Mouse (Mus musculus): Measurements from ENCODE around the gene Arhgap45. TPM values are rescaled to one million over a fixed set of nuclear protein-coding genes. Genes with fewer than 3 reads are reported as not detected.

The Arhgap45 gene
- polyA plus RNA-seq (2014; fragmentation: Nextera tagmentation; extraction: Ambion mirVana) = 8.5 and 10.8 TPM in 2 replicates

DNA sequence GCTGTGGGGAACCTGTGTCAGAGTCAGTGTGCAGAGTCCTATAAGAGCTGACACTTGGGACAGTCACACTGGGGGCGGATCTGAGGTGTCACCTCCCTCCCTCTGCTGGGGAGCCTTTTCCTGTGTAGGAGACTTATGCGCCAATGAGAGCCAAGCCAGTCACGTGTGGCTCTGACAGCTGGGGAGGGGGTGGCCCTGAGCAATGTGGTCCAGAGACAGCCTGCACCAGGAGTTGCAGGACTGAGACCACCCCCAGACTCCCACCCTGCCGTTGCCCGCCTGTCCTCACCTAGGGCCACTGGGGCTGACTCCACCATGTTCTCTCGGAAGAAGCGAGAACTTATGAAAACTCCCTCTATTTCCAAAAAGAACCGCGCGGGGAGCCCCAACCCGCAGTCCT is at the start of gene Arhgap45:
Gene Arhgap45 (plus strand): TSS at position 143 of the 400 bp plus-strand sequence.
- H3K4me1 ChIP-seq (ENCODE audit: control insufficient read depth, insufficient read depth, low read length) = peaks cover 10% of the 10 kb centered on the region

DNA sequence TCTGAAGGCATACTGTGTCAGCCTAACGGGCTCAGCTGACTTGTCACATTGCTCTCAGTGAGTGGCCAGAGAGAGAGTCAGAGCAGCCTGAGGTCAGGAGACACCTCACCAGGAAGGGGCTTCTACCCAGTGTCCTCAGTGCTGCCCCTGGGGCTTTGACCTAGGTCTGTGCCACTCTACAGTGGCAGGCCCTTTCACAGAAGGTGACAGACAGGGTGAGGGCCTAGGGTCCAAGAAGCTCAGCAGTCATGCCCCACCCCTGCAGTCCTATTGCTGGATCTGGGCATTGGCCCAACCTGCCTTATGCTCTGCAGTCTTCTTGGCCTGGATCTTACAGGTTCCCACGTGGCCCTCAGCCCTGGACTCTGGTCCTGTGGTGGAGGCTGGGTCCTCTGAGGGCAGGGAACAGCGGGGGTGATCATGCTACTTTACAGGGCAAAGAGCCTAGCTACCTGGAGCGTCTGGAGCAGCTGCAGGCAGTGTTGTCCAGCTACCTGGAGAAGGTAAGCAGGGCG is 49.5 kb upstream of the Arhgap45 start:
- no peak overlapping the region for H3K27ac ChIP-seq (replicated peaks; ENCODE audit: low read depth, low read length)
- no peaks in the 10 kb centered on the region for H3K9me3 ChIP-seq (ENCODE audit: control insufficient read depth, low read length)
- H3K36me3 ChIP-seq (ENCODE audit: control insufficient read depth, insufficient read depth, low read length) = peaks cover 44% of the 10 kb centered on the region
- H3K4me2 ChIP-seq (ENCODE audit: low read depth, severe bottlenecking) = no peak overlapping the region
- peaks cover 9% of the 10 kb centered on the region for H3K27me3 ChIP-seq (ENCODE audit: control insufficient read depth, insufficient read depth, low read length)
- DNase-seq (ENCODE audit: low spot score) (no peak), ATAC-seq (ENCODE audit: insufficient number of reproducible peaks, low FRiP score, low TSS enrichment, low read depth) (no peak)
- H3K4me3 ChIP-seq (ENCODE audit: low read depth, low read length) = no peak overlapping the region
- no peak overlapping the region for H3K9ac ChIP-seq (ENCODE audit: low read length)
- WGBS = 92% methylated on average over 5 of the region's 5 CpGs
- peaks cover 13% of the 10 kb centered on the region for H3K4me1 ChIP-seq (ENCODE audit: control insufficient read depth, insufficient read depth, low read length)

More for the DNA sequence above, at the start of gene Arhgap45:
- Histone ChIP-seq H3K9ac (ENCODE audit: low read length) (no peak within 1 kb of the TSS; the same call in 1 of the 2 replicates), H3K27ac (replicated peaks; ENCODE audit: low read depth, low read length) (no peak within 1 kb of the TSS), H3K4me3 (ENCODE audit: low read depth, low read length) (no peak within 1 kb of the TSS), H3K4me2 (ENCODE audit: low read depth, severe bottlenecking) (no peak within 1 kb of the TSS), H3K27me3 (ENCODE audit: control insufficient read depth, insufficient read depth, low read length) (peaks cover 45% of the 10 kb centered on the region), H3K36me3 (ENCODE audit: control insufficient read depth, insufficient read depth, low read length) (no peaks in the 10 kb centered on the region; the same call in 1 of the 2 replicates), H3K9me3 (ENCODE audit: control insufficient read depth, low read length) (no peaks in the 10 kb centered on the region)
- DNase-seq (ENCODE audit: low spot score) (no peak), ATAC-seq (ENCODE audit: insufficient number of reproducible peaks, low FRiP score, low TSS enrichment, low read depth) (no peak)
- 61% methylated on average over 11 of the region's 11 CpGs for WGBS

DNA sequence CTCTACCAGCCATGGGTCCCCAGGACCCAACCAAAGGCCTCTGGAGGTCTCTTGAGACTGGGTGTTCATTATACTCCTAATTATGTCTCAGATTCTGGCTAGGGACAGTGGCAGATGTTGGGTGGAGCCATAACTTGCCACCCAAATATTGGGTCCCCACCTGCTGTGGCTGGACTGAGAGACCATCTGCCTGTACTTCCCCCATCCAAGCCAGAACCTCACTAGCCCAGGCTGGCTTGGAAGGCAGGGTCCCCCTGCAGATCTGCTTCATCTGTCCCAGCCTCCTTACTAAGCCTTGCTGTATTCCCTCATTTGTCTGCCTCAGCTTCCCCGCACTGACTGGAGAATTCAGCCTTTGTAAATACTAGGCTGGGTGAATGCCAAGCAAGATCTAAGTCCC is 48.3 kb upstream of the Arhgap45 start:
- Histone ChIP-seq H3K9ac (ENCODE audit: low read length) (no peak overlapping the region), H3K9me3 (ENCODE audit: control insufficient read depth, low read length) (no peaks in the 10 kb centered on the region), H3K27ac (replicated peaks; ENCODE audit: low read depth, low read length) (no peak overlapping the region), H3K36me3 (ENCODE audit: control insufficient read depth, insufficient read depth, low read length) (peaks cover 39% of the 10 kb centered on the region), H3K4me2 (ENCODE audit: low read depth, severe bottlenecking) (no peak overlapping the region), H3K4me3 (ENCODE audit: low read depth, low read length) (no peak overlapping the region), H3K4me1 (ENCODE audit: control insufficient read depth, insufficient read depth, low read length) (peaks cover 13% of the 10 kb centered on the region), H3K27me3 (ENCODE audit: control insufficient read depth, insufficient read depth, low read length) (peaks cover 9% of the 10 kb centered on the region)
- no peak for DNase-seq (ENCODE audit: low spot score)
- no peak for ATAC-seq (ENCODE audit: insufficient number of reproducible peaks, low FRiP score, low TSS enrichment, low read depth)
- 90% methylated on average over 1 of the region's 1 CpGs for WGBS

DNA sequence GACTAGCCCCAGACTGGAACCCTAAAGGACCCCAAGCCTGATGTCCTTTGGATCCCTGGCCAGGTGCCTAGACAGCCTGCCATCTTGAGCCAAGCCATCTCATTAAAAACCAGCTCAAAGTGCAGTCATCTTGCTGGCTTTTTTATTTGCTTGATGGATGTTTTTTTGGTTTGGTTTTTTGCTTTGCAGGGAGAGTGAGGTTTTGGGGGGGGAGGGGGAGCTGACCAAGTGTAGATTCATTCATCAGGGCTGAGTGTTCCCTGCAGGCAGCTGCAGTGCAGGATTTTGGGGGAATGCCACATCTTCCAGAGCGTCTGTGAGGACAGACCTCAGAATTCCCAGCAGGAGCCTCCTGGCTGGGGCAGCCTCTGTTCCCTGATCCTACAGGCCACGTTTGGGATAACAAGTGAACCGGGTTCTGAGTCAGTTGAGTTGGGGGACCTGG is 47.3 kb upstream of the Arhgap45 start:
- no peak for DNase-seq (ENCODE audit: low spot score)
- Histone ChIP-seq H3K4me2 (ENCODE audit: low read depth, severe bottlenecking) (no peak overlapping the region), H3K4me3 (ENCODE audit: low read depth, low read length) (no peak overlapping the region), H3K27me3 (ENCODE audit: control insufficient read depth, insufficient read depth, low read length) (peaks cover 9% of the 10 kb centered on the region), H3K9ac (ENCODE audit: low read length) (no peak overlapping the region; the same call in 1 of the 2 replicates), H3K27ac (replicated peaks; ENCODE audit: low read depth, low read length) (no peak overlapping the region), H3K4me1 (ENCODE audit: control insufficient read depth, insufficient read depth, low read length) (peaks cover 13% of the 10 kb centered on the region), H3K36me3 (ENCODE audit: control insufficient read depth, insufficient read depth, low read length) (peaks cover 39% of the 10 kb centered on the region), H3K9me3 (ENCODE audit: control insufficient read depth, low read length) (no peaks in the 10 kb centered on the region)
- no peak for ATAC-seq (ENCODE audit: insufficient number of reproducible peaks, low FRiP score, low TSS enrichment, low read depth)
- 21% methylated on average over 3 of the region's 3 CpGs for WGBS

DNA sequence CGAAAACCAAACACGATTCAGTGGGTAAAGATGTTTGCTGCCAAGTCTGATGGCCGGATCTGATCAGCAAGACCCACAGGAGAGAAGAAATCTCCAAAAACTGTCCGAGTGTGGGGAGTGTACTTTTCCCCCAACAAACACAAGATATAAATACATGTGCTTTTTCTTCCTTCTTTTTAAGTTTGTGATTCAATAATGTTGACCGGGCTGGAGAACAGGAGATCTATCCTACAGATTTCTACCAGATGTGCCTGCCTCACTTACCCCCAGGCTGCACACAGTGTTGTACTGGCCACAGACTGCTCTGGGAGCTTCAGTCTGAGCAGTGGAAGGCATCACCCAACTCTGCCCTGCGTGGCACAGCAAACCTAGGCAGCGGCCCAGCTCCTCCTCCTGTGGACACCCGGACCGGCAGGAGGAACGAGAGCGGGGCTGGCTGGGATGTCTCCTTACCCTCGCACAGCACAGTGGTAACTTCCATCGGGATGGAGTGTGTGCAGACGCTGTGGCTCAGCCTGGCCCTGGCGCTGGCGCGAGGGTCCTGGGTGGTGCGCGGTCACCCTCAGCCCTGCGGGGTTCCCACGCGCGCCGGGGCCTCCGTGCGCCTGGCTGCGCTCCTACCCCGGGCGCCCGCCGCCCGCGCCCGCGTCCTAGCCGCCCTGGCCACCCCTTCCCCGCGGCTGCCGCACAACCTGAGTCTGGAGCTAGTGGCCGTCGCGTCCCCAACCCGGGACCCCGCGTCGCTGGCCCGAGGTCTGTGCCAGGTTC is 45.9 kb upstream of the Arhgap45 start, which contains the start of gene Grin3b:
Gene Grin3b (plus strand): TSS at position 301 of the 768 bp plus-strand sequence.
- Histone ChIP-seq H3K9ac (ENCODE audit: low read length) (peak within 1 kb of the TSS; percentile 63), H3K27ac (replicated peaks; ENCODE audit: low read depth, low read length) (no peak within 1 kb of the TSS), H3K4me2 (ENCODE audit: low read depth, severe bottlenecking) (peak within 1 kb of the TSS; percentile 96), H3K4me3 (ENCODE audit: low read depth, low read length) (peak within 1 kb of the TSS; percentile 46), H3K36me3 (ENCODE audit: control insufficient read depth, insufficient read depth, low read length) (peaks cover 31% of the 10 kb centered on the region), H3K9me3 (ENCODE audit: control insufficient read depth, low read length) (no peaks in the 10 kb centered on the region), H3K27me3 (ENCODE audit: control insufficient read depth, insufficient read depth, low read length) (peaks cover 9% of the 10 kb centered on the region), H3K4me1 (ENCODE audit: control insufficient read depth, insufficient read depth, low read length) (peaks cover 13% of the 10 kb centered on the region)
- ATAC-seq (ENCODE audit: insufficient number of reproducible peaks, low FRiP score, low TSS enrichment, low read depth) = peak; percentile 20; the same call in 1 of the 2 replicates
- WGBS = 6% methylated on average over 45 of the region's 47 CpGs
- DNase-seq (ENCODE audit: low spot score) = peak; percentile 55

DNA sequence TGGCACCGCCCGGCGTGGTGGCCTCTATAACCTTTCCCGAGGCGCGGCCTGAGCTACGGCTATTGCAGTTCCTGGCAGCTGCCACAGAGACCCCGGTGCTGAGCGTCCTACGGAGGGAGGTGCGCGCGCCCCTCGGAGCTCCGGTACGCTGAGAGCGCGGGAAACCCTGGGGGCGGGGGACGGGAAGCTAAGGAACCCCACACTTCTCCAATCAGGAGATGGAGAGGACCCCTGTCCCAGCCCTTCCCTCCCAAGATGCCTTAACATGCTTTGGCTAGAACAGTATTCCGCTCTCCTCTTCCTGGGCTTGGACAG is 45.3 kb upstream of the Arhgap45 start:
- peak overlapping the region; percentile 46 for H3K4me3 ChIP-seq (ENCODE audit: low read depth, low read length)
- ATAC-seq (ENCODE audit: insufficient number of reproducible peaks, low FRiP score, low TSS enrichment, low read depth) = peak; percentile 14; the same call in 1 of the 2 replicates
- peaks cover 13% of the 10 kb centered on the region for H3K4me1 ChIP-seq (ENCODE audit: control insufficient read depth, insufficient read depth, low read length)
- WGBS = 5% methylated on average over 19 of the region's 21 CpGs
- peak overlapping the region; percentile 63 for H3K9ac ChIP-seq (ENCODE audit: low read length)
- no peak overlapping the region for H3K27ac ChIP-seq (replicated peaks; ENCODE audit: low read depth, low read length)
- no peaks in the 10 kb centered on the region for H3K9me3 ChIP-seq (ENCODE audit: control insufficient read depth, low read length)
- peaks cover 9% of the 10 kb centered on the region for H3K27me3 ChIP-seq (ENCODE audit: control insufficient read depth, insufficient read depth, low read length)
- peak overlapping the region; percentile 96 for H3K4me2 ChIP-seq (ENCODE audit: low read depth, severe bottlenecking)
- peaks cover 31% of the 10 kb centered on the region for H3K36me3 ChIP-seq (ENCODE audit: control insufficient read depth, insufficient read depth, low read length)
- DNase-seq (ENCODE audit: low spot score) = peak; percentile 67

DNA sequence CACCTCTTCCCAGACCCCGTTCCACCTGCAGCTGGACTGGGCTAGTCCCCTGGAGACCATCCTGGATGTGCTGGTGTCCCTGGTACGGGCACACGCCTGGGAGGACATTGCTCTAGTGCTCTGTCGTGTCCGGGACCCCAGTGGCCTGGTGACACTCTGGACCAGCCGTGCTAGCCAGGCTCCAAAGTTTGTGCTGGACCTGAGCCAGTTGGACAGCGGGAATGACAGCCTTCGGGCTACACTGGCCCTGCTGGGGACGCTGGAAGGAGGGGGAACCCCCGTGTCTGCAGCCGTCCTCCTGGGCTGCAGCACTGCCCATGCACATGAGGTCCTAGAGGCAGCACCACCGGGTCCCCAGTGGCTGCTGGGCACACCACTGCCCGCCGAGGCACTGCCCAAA is 43.6 kb upstream of the Arhgap45 start:
- Histone ChIP-seq H3K4me1 (ENCODE audit: control insufficient read depth, insufficient read depth, low read length) (peaks cover 13% of the 10 kb centered on the region), H3K27ac (replicated peaks; ENCODE audit: low read depth, low read length) (no peak overlapping the region), H3K36me3 (ENCODE audit: control insufficient read depth, insufficient read depth, low read length) (peaks cover 34% of the 10 kb centered on the region), H3K9ac (ENCODE audit: low read length) (no peak overlapping the region), H3K4me2 (ENCODE audit: low read depth, severe bottlenecking) (no peak overlapping the region), H3K4me3 (ENCODE audit: low read depth, low read length) (no peak overlapping the region), H3K27me3 (ENCODE audit: control insufficient read depth, insufficient read depth, low read length) (peaks cover 9% of the 10 kb centered on the region), H3K9me3 (ENCODE audit: control insufficient read depth, low read length) (no peaks in the 10 kb centered on the region)
- no peak for DNase-seq (ENCODE audit: low spot score)
- ATAC-seq (ENCODE audit: insufficient number of reproducible peaks, low FRiP score, low TSS enrichment, low read depth) = no peak
- 71% methylated on average over 14 of the region's 14 CpGs for WGBS

DNA sequence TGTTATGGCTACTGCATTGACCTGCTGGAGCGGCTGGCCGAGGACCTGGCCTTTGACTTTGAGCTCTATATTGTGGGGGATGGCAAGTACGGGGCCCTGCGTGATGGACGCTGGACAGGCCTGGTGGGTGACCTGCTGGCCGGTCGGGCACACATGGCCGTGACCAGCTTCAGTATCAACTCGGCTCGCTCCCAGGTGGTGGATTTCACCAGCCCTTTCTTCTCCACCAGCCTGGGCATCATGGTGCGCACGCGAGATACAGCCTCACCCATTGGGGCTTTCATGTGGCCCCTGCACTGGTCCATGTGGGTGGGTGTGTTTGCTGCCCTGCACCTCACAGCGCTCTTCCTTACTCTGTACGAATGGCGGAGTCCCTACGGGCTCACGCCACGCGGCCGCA is 42.4 kb upstream of the Arhgap45 start:
- peaks cover 40% of the 10 kb centered on the region for H3K36me3 ChIP-seq (ENCODE audit: control insufficient read depth, insufficient read depth, low read length)
- no peak overlapping the region for H3K27ac ChIP-seq (replicated peaks; ENCODE audit: low read depth, low read length)
- no peak overlapping the region for H3K9ac ChIP-seq (ENCODE audit: low read length)
- ATAC-seq (ENCODE audit: insufficient number of reproducible peaks, low FRiP score, low TSS enrichment, low read depth) (no peak), DNase-seq (ENCODE audit: low spot score) (no peak)
- peaks cover 9% of the 10 kb centered on the region for H3K27me3 ChIP-seq (ENCODE audit: control insufficient read depth, insufficient read depth, low read length)
- H3K9me3 ChIP-seq (ENCODE audit: control insufficient read depth, low read length) = no peaks in the 10 kb centered on the region
- H3K4me1 ChIP-seq (ENCODE audit: control insufficient read depth, insufficient read depth, low read length) = peaks cover 13% of the 10 kb centered on the region
- H3K4me3 ChIP-seq (ENCODE audit: low read depth, low read length) = no peak overlapping the region
- no peak overlapping the region for H3K4me2 ChIP-seq (ENCODE audit: low read depth, severe bottlenecking)
- WGBS = 90% methylated on average over 21 of the region's 21 CpGs

Measured in limb, embryonic 11.5 days (tissue).